12 mouse cellular contexts compared by ENCODE assay signal in the genomic region with DNA sequence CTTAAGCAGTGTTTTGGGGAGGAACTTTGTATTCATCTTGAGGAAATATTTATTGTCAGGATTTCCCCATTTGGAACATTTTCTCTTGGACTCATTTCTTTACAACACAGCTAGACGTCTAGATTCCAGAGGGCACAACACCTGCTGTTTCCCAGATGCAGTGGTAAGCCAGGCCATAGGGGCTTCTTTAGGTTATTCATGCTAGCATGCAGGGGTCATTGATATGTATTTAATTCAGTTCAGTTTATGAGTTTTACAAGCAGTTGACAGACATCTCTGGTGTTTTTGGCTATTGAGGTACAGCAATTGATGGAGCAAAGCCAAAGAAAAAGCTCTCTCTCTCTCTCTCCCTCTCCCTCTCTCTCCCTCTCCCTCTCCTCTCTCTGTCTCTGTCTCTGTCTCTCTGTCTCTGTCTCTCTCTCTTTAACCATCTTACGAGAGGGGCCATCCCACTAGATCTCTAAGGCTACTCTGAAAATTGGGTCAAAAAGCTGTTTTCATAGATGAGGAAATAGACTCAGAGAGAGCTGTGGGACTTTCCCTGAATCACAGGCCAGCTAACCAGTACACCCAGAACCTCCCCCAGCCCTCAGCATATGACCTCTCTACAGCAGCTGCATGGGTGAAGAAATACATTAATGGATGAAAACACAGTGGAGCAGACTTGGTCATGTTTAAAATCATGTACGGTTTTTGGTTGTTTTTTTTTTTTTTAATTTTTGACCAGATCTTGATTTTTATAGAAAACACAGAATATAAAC.
DNase-seq lines count a peak whose midpoint lies in the region; ATAC-seq and TF ChIP-seq lines count a peak whose summit lies in the region.
"Had no signal": no experiment of that assay in that cellular context is flagged by ENCODE, and none has a peak within 500 bp of the region (broad histone marks: within the 10 kb centered on the region; RNA-seq: fewer than 3 reads in every experiment).

No protein-coding gene starts in this region.

- no peak overlapping the region for H3K4me2 ChIP-seq in lung, embryonic 14.5 days
- H3K4me2 ChIP-seq in heart, embryonic 15.5 days, result no peak overlapping the region
- no peak overlapping the region for H3K4me2 ChIP-seq in stomach, embryonic 16.5 days (ENCODE audit: low read depth, low read length)
- H3K4me2 ChIP-seq: neural tube, embryonic 13.5 days had no signal

- WGBS in heart, embryonic 10.5 days, result 82% methylated on average over 3 of the region's 3 CpGs
- 63% methylated on average over 3 of the region's 3 CpGs for WGBS in lung, embryonic 14.5 days
- 76% methylated on average over 3 of the region's 3 CpGs for WGBS in heart, embryonic 15.5 days
- 63% methylated on average over 3 of the region's 3 CpGs for WGBS in stomach, embryonic 16.5 days

- H3K9ac ChIP-seq in lung, embryonic 14.5 days, result no peak overlapping the region
- H3K9ac ChIP-seq in heart, embryonic 15.5 days, result no peak overlapping the region
- no peak overlapping the region for H3K9ac ChIP-seq in stomach, embryonic 16.5 days (ENCODE audit: low read length)
- H3K9ac ChIP-seq: neural tube, embryonic 13.5 days had no signal

- no peaks in the 10 kb centered on the region for H3K9me3 ChIP-seq in heart, embryonic 10.5 days
- no peaks in the 10 kb centered on the region for H3K9me3 ChIP-seq in lung, embryonic 14.5 days (ENCODE audit: low read depth, low read length)
- no peaks in the 10 kb centered on the region for H3K9me3 ChIP-seq in heart, embryonic 15.5 days (replicated peaks)
- H3K9me3 ChIP-seq in stomach, embryonic 16.5 days (replicated peaks; ENCODE audit: control insufficient read depth, low read length), result no peaks in the 10 kb centered on the region
- H3K9me3 ChIP-seq: midbrain, embryonic 10.5 days; neural tube, embryonic 13.5 days had no signal

- H3K27me3 ChIP-seq in heart, embryonic 10.5 days (ENCODE audit: insufficient read depth, poor library complexity, severe bottlenecking), result no peaks in the 10 kb centered on the region
- H3K27me3 ChIP-seq in lung, embryonic 14.5 days (ENCODE audit: insufficient read depth, low read length), result no peaks in the 10 kb centered on the region
- H3K27me3 ChIP-seq in heart, embryonic 15.5 days, result no peaks in the 10 kb centered on the region
- H3K27me3 ChIP-seq in stomach, embryonic 16.5 days (ENCODE audit: control insufficient read depth, insufficient read depth, low read length), result no peaks in the 10 kb centered on the region
- H3K27me3 ChIP-seq: neural tube, embryonic 13.5 days had no signal

- H3K4me1 ChIP-seq in heart, embryonic 10.5 days, result 0 out of 2 replicates have a peak, but pooled peaks cover 4% of the 10 kb centered on the region
- H3K4me1 ChIP-seq in lung, embryonic 14.5 days (ENCODE audit: insufficient read depth), result no peaks in the 10 kb centered on the region
- H3K4me1 ChIP-seq in heart, embryonic 15.5 days (replicated peaks), result no peaks in the 10 kb centered on the region
- H3K4me1 ChIP-seq in stomach, embryonic 16.5 days (ENCODE audit: control insufficient read depth, insufficient read depth, low read length), result peaks cover 6% of the 10 kb centered on the region
- H3K4me1 ChIP-seq: midbrain, embryonic 10.5 days; neural tube, embryonic 13.5 days had no signal

- no peak overlapping the region for H3K27ac ChIP-seq in heart, embryonic 10.5 days
- H3K27ac ChIP-seq in lung, embryonic 14.5 days (ENCODE audit: low read depth), result peak overlapping the region; percentile 31; the same call in 1 of the 2 replicates
- peak overlapping the region; percentile 69 for H3K27ac ChIP-seq in heart, embryonic 15.5 days
- H3K27ac ChIP-seq in stomach, embryonic 16.5 days (ENCODE audit: low read length), result peak overlapping the region; percentile 24; the same call in 1 of the 2 replicates
- H3K27ac ChIP-seq: midbrain, embryonic 10.5 days; neural tube, embryonic 13.5 days had no signal

- TF ChIP-seq CTCF in lung, embryonic 14.5 days (IDR thresholded peaks at IDR 0.05; ENCODE audit: low read depth), result no peak

- H3K4me3 ChIP-seq in heart, embryonic 10.5 days, result no peak overlapping the region
- H3K4me3 ChIP-seq in lung, embryonic 14.5 days (ENCODE audit: low read depth, low read length), result no peak overlapping the region
- no peak overlapping the region for H3K4me3 ChIP-seq in heart, embryonic 15.5 days
- H3K4me3 ChIP-seq in stomach, embryonic 16.5 days (replicated peaks; ENCODE audit: low read length), result no peak overlapping the region
- H3K4me3 ChIP-seq: midbrain, embryonic 10.5 days; neural tube, embryonic 13.5 days had no signal

- no peaks in the 10 kb centered on the region for H3K36me3 ChIP-seq in heart, embryonic 10.5 days
- H3K36me3 ChIP-seq in lung, embryonic 14.5 days (ENCODE audit: insufficient read depth), result no peaks in the 10 kb centered on the region
- H3K36me3 ChIP-seq in heart, embryonic 15.5 days, result no peaks in the 10 kb centered on the region
- H3K36me3 ChIP-seq in stomach, embryonic 16.5 days (ENCODE audit: control insufficient read depth, insufficient read depth, low read length), result no peaks in the 10 kb centered on the region
- H3K36me3 ChIP-seq: midbrain, embryonic 10.5 days; neural tube, embryonic 13.5 days had no signal

- DNase-seq in heart, adult 11 months, result peak; percentile 96
- DNase-seq in heart, embryonic 10.5 days (ENCODE audit: low spot score), result no peak
- no peak for DNase-seq in lung, embryonic 14.5 days
- DNase-seq in lung, postnatal 14 days, result no peak
- no peak for DNase-seq in cerebellum, postnatal 10 days
- DNase-seq: left cerebral cortex, postnatal 4 days had no signal

- no peak for ATAC-seq in lung, embryonic 14.5 days (ENCODE audit: insufficient read depth)
- no peak for ATAC-seq in heart, embryonic 15.5 days (replicated peaks; ENCODE audit: insufficient number of reproducible peaks, insufficient read depth, low FRiP score, low read depth)
- no peak for ATAC-seq in stomach, embryonic 16.5 days (ENCODE audit: insufficient read depth, low FRiP score)
- no peak for ATAC-seq in monocyte, adult 5-6 weeks (replicated peaks; ENCODE audit: insufficient number of reproducible peaks, low FRiP score, low TSS enrichment, poor library complexity, severe bottlenecking)
- ATAC-seq: forebrain, embryonic 14.5 days had no signal
